Mouse (Mus musculus) ES-E14 (cell line): ENCODE data around the gene Otop3.

Experiments
- CHD2 ChIP-seq: IDR thresholded peaks from 2 replicates; pipeline ENCODE4 v1.6.1; 2014; ENCODE audit warnings: mild to moderate bottlenecking, low read depth, low read length, inconsistent platforms
- ZC3H11A ChIP-seq: IDR thresholded peaks from 2 replicates; pipeline ENCODE4 v1.6.1; 2012; ENCODE audit warnings: low read depth, mild to moderate bottlenecking, inconsistent platforms, low read length, borderline replicate concordance

- TF ChIP-seq CHD2: no peak
- TF ChIP-seq ZC3H11A: no peak
Observed at GRCm38 (mm10) chr11:115382891-115383290, 48.4 kb downstream of the Otop3 start.
